Mouse (Mus musculus) myocyte (in vitro differentiated cells): ENCODE measurements around the gene Vmn1r236. TPM values are rescaled to one million over a fixed set of nuclear protein-coding genes. Genes with fewer than 3 reads are reported as not detected.

Source experiments
- H3K27me3 ChIP-seq: one replicate; pipeline ENCODE4 v1.6.1; 2011; ENCODE audit not compliant: control insufficient read depth, insufficient read depth, insufficient read length
- H3K36me3 ChIP-seq: one replicate; pipeline ENCODE4 v1.6.1; 2011; ENCODE audit not compliant: control insufficient read depth, insufficient read depth
- H3K4me2 ChIP-seq: one replicate; pipeline ENCODE4 v1.6.1; 2011; ENCODE audit warnings: low read depth, control low read depth
- H3K4me3 ChIP-seq: one replicate; pipeline ENCODE4 v1.5.1; 2011; ENCODE audit warnings: mild to moderate bottlenecking, control low read depth, moderate library complexity
- H3K79me2 ChIP-seq: one replicate; pipeline ENCODE4 v1.6.1; 2011; ENCODE audit not compliant: control insufficient read depth, insufficient read depth
- H3ac ChIP-seq: one replicate; pipeline ENCODE4 v1.6.1; 2011; ENCODE audit not compliant: control insufficient read depth, insufficient read length
- CEBPB ChIP-seq: IDR thresholded peaks from 2 replicates; pipeline ENCODE4 v1.6.1; 2011; ENCODE audit warnings: mild to moderate bottlenecking, moderate library complexity; ENCODE audit not compliant: poor library complexity, insufficient read depth, severe bottlenecking
- E2F4 ChIP-seq: IDR thresholded peaks from one replicate; pipeline ENCODE4 v1.6.1; 2011; ENCODE audit warnings: mild to moderate bottlenecking, control low read depth, moderate library complexity; ENCODE audit not compliant: insufficient read depth
- MAX ChIP-seq: IDR thresholded peaks from one replicate; pipeline ENCODE4 v1.6.1; 2011; ENCODE audit warnings: low read depth, mild to moderate bottlenecking, control low read depth
- MYOD1 ChIP-seq, 3 experiments: IDR thresholded peaks; one replicate each; pipeline ENCODE4 v1.6.1; 2011; ENCODE audit warnings: control low read depth in 2 of 3, low read depth in 2 of 3, mild to moderate bottlenecking in 2 of 3, moderate library complexity in 1 of 3; ENCODE audit not compliant: insufficient read length in 2 of 3, control insufficient read depth in 1 of 3
- MYOG ChIP-seq, 3 experiments: IDR thresholded peaks; one replicate each; pipeline ENCODE4 v1.6.1; 2011; ENCODE audit warnings: control low read depth in 2 of 3, low read depth in 2 of 3, mild to moderate bottlenecking in 2 of 3; ENCODE audit not compliant: insufficient read length in 2 of 3, control insufficient read depth in 1 of 3, insufficient read depth in 1 of 3
- POLR2A ChIP-seq: IDR thresholded peaks from one replicate; pipeline ENCODE4 v1.6.1; 2011; ENCODE audit warnings: low read depth, mild to moderate bottlenecking, control low read depth, moderate library complexity; ENCODE audit not compliant: insufficient read length
- POLR2AphosphoS2 ChIP-seq: IDR thresholded peaks from one replicate; pipeline ENCODE4 v1.6.1; 2011; ENCODE audit warnings: low read depth, control low read depth; ENCODE audit not compliant: insufficient read length
- REST ChIP-seq: IDR thresholded peaks from one replicate; pipeline ENCODE4 v1.6.1; 2011; ENCODE audit warnings: mild to moderate bottlenecking, control low read depth, moderate library complexity; ENCODE audit not compliant: insufficient read depth, insufficient read length
- SRF ChIP-seq: IDR thresholded peaks from one replicate; pipeline ENCODE4 v1.6.1; 2011; ENCODE audit warnings: low read depth; ENCODE audit not compliant: control insufficient read depth, insufficient read length
- TCF12 ChIP-seq: IDR thresholded peaks from one replicate; pipeline ENCODE4 v1.6.1; 2011; ENCODE audit warnings: mild to moderate bottlenecking, control low read depth; ENCODE audit not compliant: poor library complexity, insufficient read depth, severe bottlenecking
- TCF3 ChIP-seq: IDR thresholded peaks from one replicate; pipeline ENCODE4 v1.6.1; 2011; ENCODE audit warnings: low read depth, control low read depth; ENCODE audit not compliant: insufficient read length
- USF1 ChIP-seq: IDR thresholded peaks from one replicate; pipeline ENCODE4 v1.6.1; 2011; ENCODE audit warnings: low read depth, mild to moderate bottlenecking, control low read depth, moderate library complexity
- polyA plus RNA-seq: library from polyadenylated mRNA; unstranded; fragments of >200 nt; fragmentation: generic; extraction: Trizol; gene quantifications from one replicate; pipeline ENCODE4 v1.2.1, GENCODE M21; 2012; ENCODE audit warnings: missing spikeins

The Vmn1r236 gene
- polyA plus RNA-seq, 1 experiment, result not detected

DNA sequence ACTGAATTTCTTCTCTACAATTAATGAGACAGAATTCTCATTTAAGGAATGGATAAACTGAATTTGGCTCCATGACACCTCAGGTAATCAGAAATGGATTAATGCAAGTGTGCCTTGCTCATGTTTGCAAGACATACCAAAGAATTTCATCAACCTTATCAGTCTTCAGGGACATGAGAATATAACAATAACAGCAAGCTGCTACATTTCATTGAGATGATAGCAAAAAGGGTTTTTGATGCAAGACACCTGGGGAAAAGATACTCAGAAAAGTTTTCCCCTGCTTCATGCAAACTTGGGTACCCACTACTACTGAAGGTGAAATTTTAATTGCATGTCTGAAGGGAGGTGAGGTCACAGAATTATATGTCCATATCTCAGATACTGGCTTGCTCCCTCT lies 28.8 kb downstream of the Vmn1r236 start, which contains the start of gene Vmn1r237:
Gene Vmn1r237, plus strand, starts transcription at position 301 of the 400 bp plus-strand sequence.
- no peak within 1 kb of the TSS for H3ac ChIP-seq
- no peaks in the 10 kb centered on the region for H3K36me3 ChIP-seq
- no peaks in the 10 kb centered on the region for H3K27me3 ChIP-seq
- H3K79me2 ChIP-seq, result no peaks in the 10 kb centered on the region
- TF ChIP-seq E2F4 (no peak), MYOD1 (IDR thresholded peaks at IDR 0.05; ENCODE audit: control insufficient read depth in 1 of 3, insufficient read length in 2 of 3, low read depth in 2 of 3) (no peak), USF1 (no peak), TCF3 (no peak), TCF12 (no peak), SRF (no peak), MYOG (IDR thresholded peaks at IDR 0.05; ENCODE audit: control insufficient read depth in 1 of 3, insufficient read depth in 1 of 3, insufficient read length in 2 of 3, low read depth in 2 of 3) (no peak), REST (no peak), POLR2A (no peak), CEBPB (no peak), MAX (no peak), POLR2AphosphoS2 (no peak)
- H3K4me2 ChIP-seq, result no peak within 1 kb of the TSS
- H3K4me3 ChIP-seq, result no peak within 1 kb of the TSS

Other genes with a start within 250 kb of the Vmn1r236 start
- not detected for gene Vmn1r234, start 56.9 kb upstream of the Vmn1r236 start, polyA plus RNA-seq
- not detected for gene Vmn1r235, start 26.5 kb upstream of the Vmn1r236 start, polyA plus RNA-seq
- gene Vmn1r237, start 28.9 kb downstream of the Vmn1r236 start, polyA plus RNA-seq, result not detected
- 0.10 TPM for gene Zfp677, start 100.8 kb downstream of the Vmn1r236 start, polyA plus RNA-seq
- gene Zfp54, start 140.3 kb downstream of the Vmn1r236 start, polyA plus RNA-seq, result 0.59 TPM
- 1.5 TPM for gene Zfp51, start 167.4 kb downstream of the Vmn1r236 start, polyA plus RNA-seq
- gene Zfp53, start 206.1 kb downstream of the Vmn1r236 start, polyA plus RNA-seq, result 1.5 TPM